Mouse (Mus musculus): ENCODE results near the gene Cilp.

- TF ChIP-seq CTCF (IDR thresholded peaks at IDR 0.05; ENCODE audit: low read depth, low read length), result no peak
- TF ChIP-seq POLR2A (IDR thresholded peaks at IDR 0.05; ENCODE audit: insufficient read depth, low read length), result no peak
Observed at GRCm38 (mm10) chr9:65303586-65303985, 38.6 kb downstream of the Cilp start.
